7 mouse cellular contexts compared by ENCODE assay signal in the genomic region with DNA sequence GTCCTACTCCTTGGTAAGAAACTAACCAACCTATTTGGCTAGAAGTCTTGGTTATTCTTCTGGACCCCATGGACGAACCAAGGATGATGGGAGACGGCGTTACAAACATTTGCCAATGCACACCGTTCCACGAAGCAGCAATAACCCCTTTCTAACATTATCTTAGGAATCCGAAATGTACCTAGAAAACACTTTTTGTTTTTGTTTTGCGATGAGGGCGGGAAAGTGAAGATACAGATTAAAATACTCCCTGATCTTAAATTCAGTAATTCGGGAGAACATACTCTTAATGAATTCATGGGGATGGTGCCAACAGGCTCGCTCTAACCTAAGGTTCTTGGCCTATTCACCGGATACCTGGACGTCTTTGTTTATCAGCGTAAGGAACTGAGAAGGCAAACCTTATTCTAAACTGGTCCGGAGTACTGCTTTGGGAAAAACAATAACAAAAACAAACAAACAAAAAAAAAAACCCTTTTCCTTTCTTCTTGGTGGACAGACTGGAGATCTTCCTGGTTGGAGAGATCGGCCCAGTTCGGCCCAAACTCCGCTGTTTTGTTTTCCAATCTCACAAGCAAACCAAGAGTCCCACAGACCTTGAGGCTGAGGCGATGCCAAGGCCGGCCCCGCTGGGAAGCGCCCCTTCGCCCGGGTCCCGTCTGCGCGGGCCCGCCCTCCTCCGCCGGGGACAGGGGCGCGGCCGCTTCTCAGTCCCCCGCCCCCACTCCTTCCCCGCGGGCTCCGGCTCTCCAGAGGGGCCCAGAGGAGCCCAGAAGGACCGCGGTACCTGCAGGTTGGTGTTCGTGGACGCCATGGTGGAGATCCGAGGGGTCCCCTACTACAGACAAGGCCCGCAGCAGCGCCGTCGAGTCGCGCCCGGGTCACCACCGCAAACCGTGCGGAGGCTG. TPM values are rescaled to one million over a fixed set of nuclear protein-coding genes. Genes with fewer than 3 reads are reported as not detected.
A peak's percentile ranks its signal among the peaks of the same experiment; 100 is the strongest.
DNase-seq lines count a peak whose midpoint lies in the region; ATAC-seq and TF ChIP-seq lines count a peak whose summit lies in the region.

No protein-coding gene starts in this region.

- H3K4me3 ChIP-seq in kidney, postnatal 0 days (replicated peaks; ENCODE audit: low read depth, low read length): peak overlapping the region; percentile 99

- peak; percentile 44 for DNase-seq in urinary bladder, postnatal 25 days (ENCODE audit: low spot score)
- no peak for DNase-seq in urinary bladder, adult 18-20 months (ENCODE audit: low spot score in 2 of 2)
- peak; percentile 23 for DNase-seq in c-Kit-positive CD71-positive TER-119-negative erythroid progenitor cells, embryonic 14.5 days (ENCODE audit: low read depth)
- DNase-seq in gastrocnemius, postnatal 25 days: peak; percentile 47
- peak; percentile 64 for DNase-seq in kidney, postnatal 0 days (ENCODE audit: low spot score)
- peak; percentile 73 to 76 for DNase-seq in lung, postnatal 4 days
- DNase-seq in frontal cortex, postnatal 14 days (ENCODE audit: low spot score in 2 of 2): no peak

- peak overlapping the region; percentile 98 for H3K9ac ChIP-seq in kidney, postnatal 0 days (ENCODE audit: low read depth, low read length)

- ATAC-seq in kidney, postnatal 0 days (replicated peaks; ENCODE audit: low FRiP score, low read depth): peak; percentile 91

- 0 out of 2 replicates have a peak, but pooled peaks cover 5% of the 10 kb centered on the region for H3K4me1 ChIP-seq in kidney, postnatal 0 days (replicated peaks; ENCODE audit: insufficient read depth, low read length)

- peak overlapping the region; percentile 99 for H3K27ac ChIP-seq in kidney, postnatal 0 days

- no peaks in the 10 kb centered on the region for H3K27me3 ChIP-seq in kidney, postnatal 0 days (ENCODE audit: insufficient read depth, low read length)

- H3K36me3 ChIP-seq in kidney, postnatal 0 days (ENCODE audit: insufficient read depth, low read length): no peaks in the 10 kb centered on the region

- 1% methylated on average over 51 of the region's 51 CpGs for WGBS in kidney, postnatal 0 days

- H3K4me2 ChIP-seq in kidney, postnatal 0 days (ENCODE audit: low read length): peak overlapping the region; percentile 69

- TF ChIP-seq CTCF in kidney, postnatal 0 days (IDR thresholded peaks at IDR 0.05; ENCODE audit: low read depth): no peak

- H3K9me3 ChIP-seq in kidney, postnatal 0 days (replicated peaks; ENCODE audit: low read length): no peaks in the 10 kb centered on the region

RNA-seq across cellular contexts. Expression of gene Vps4b, which starts 0.6 kb away (rescaled TPM):
- total RNA-seq in gastrocnemius, postnatal 25 days (2021): 10 to 100 TPM; 16.7 to 20.1 TPM
- polyA plus RNA-seq in kidney, postnatal 0 days (2015; fragmentation: Nextera tagmentation; extraction: Ambion mirVana): 67.3 and 75.7 TPM in 2 replicates

RNA-seq across cellular contexts. Expression of gene Kdsr, which starts 36.4 kb away (rescaled TPM):
- total RNA-seq in gastrocnemius, postnatal 25 days (2021): 1 to 10 TPM; 3.7 to 4.8 TPM
- 13.1 and 13.2 TPM in 2 replicates for polyA plus RNA-seq in kidney, postnatal 0 days (2015; fragmentation: Nextera tagmentation; extraction: Ambion mirVana)

Comparison
In these comparisons a context has a peak if more than half of its experiments do, and no peak if none do; other contexts are left out.
1. DNase-seq: peak in urinary bladder, postnatal 25 days (single experiment), c-Kit-positive CD71-positive TER-119-negative erythroid progenitor cells, embryonic 14.5 days (single experiment), gastrocnemius, postnatal 25 days (single experiment), kidney, postnatal 0 days (single experiment) and lung, postnatal 4 days (2 of 2); none in urinary bladder, adult 18-20 months (0 of 2) and frontal cortex, postnatal 14 days (0 of 2).